Mouse (Mus musculus) kidney, postnatal 0 days (tissue): ENCODE data around the gene Ear2. TPM values are rescaled to one million over a fixed set of nuclear protein-coding genes. Genes with fewer than 3 reads are reported as not detected.
"Not testable (repeated sequence)": the region's sequence is repeated elsewhere in the genome, so short reads cannot be mapped to it uniquely, and the experiment has no call there.

Experiments
- ATAC-seq: fragments of 200-750 bp; cut with Nextera tagmentation; replicated peaks from 2 replicates; pipeline ENCODE4 v1.8.0; 2017; ENCODE audit warnings: low read depth, moderate number of reproducible peaks, moderate TSS enrichment, moderate library complexity; ENCODE audit not compliant: low FRiP score
- DNase-seq: peaks from one replicate; pipeline ENCODE4 v3.0.0-alpha.2; 2016; ENCODE audit warnings: low spot score
- H3K27ac ChIP-seq: fragments of 300-500 bp; sonication (generic); 2 replicates; pipeline ENCODE4 v1.5.1; 2014; ENCODE audit warnings: mild to moderate bottlenecking
- H3K27me3 ChIP-seq: fragments of 300-500 bp; sonication (generic); 2 replicates; pipeline ENCODE4 v1.6.1; 2014; ENCODE audit warnings: low read length, mixed read lengths; ENCODE audit not compliant: insufficient read depth
- H3K36me3 ChIP-seq: fragments of 300-500 bp; sonication (generic); 2 replicates; pipeline ENCODE4 v1.6.1; 2014; ENCODE audit warnings: low read length, mixed read lengths; ENCODE audit not compliant: insufficient read depth
- H3K4me1 ChIP-seq: fragments of 300-500 bp; sonication (generic); replicated peaks from 2 replicates; pipeline ENCODE4 v1.6.1; 2014; ENCODE audit warnings: antibody characterized with exemption, low read length, mixed read lengths; ENCODE audit not compliant: insufficient read depth
- H3K4me2 ChIP-seq: fragments of 300-500 bp; sonication (generic); 2 replicates; pipeline ENCODE4 v1.6.1; 2014; ENCODE audit warnings: mild to moderate bottlenecking, low read length, moderate library complexity, mixed read lengths
- H3K4me3 ChIP-seq: fragments of 300-500 bp; sonication (generic); replicated peaks from 2 replicates; pipeline ENCODE4 v1.5.1; 2014; ENCODE audit warnings: low read depth, low read length
- H3K9ac ChIP-seq: fragments of 300-500 bp; sonication (generic); 2 replicates; pipeline ENCODE4 v1.6.1; 2014; ENCODE audit warnings: low read depth, low read length
- H3K9me3 ChIP-seq: fragments of 300-500 bp; sonication (generic); replicated peaks from 2 replicates; pipeline ENCODE4 v1.6.1; 2016; ENCODE audit warnings: low read length, inconsistent platforms, mixed read lengths
- CTCF ChIP-seq: IDR thresholded peaks from 2 replicates; pipeline ENCODE4 v1.5.1; 2016; ENCODE audit warnings: antibody characterized with exemption, low read depth, mild to moderate bottlenecking, moderate library complexity
- WGBS: fragments of 180-500 bp; shearing (Covaris S2); extraction: QIAGEN DNeasy Blood & Tissue Kit; methylation state at CpG from one replicate; pipeline ENCODE4 v1.1.7; 2014; 5-methylcytosine and 5-hydroxymethylcytosine counted together
- polyA plus RNA-seq: library from polyadenylated mRNA; unstranded; fragments of >200 nt; fragmentation: Nextera tagmentation; extraction: Ambion mirVana; gene quantifications from 2 replicates; pipeline ENCODE4 v1.2.1, GENCODE M21; 2015

Gene Ear2
- polyA plus RNA-seq: 0.28 and 0.40 TPM in 2 replicates

- H3K27me3 ChIP-seq, H3K4me3 ChIP-seq, H3K9ac ChIP-seq, H3K27ac ChIP-seq, H3K4me1 ChIP-seq, H3K4me2 ChIP-seq, ATAC-seq, H3K9me3 ChIP-seq, DNase-seq, H3K36me3 ChIP-seq: not testable (repeated sequence)
- WGBS: 79% methylated on average over 2 of the region's 2 CpGs
Observed at GRCm38 (mm10) chr14:44102354-44102753, at the start of gene Ear2. Gene Ear2 (plus strand): TSS chr14:44102654.

GRCm38 (mm10) chr14:44067879-44068278 lies 34.6 kb upstream of the Ear2 start:
- H3K36me3 ChIP-seq, H3K4me1 ChIP-seq, H3K27me3 ChIP-seq, H3K9ac ChIP-seq, ATAC-seq, H3K4me3 ChIP-seq, H3K27ac ChIP-seq, H3K4me2 ChIP-seq, H3K9me3 ChIP-seq: not testable (repeated sequence)
- 76% methylated on average over 1 of the region's 1 CpGs for WGBS
- peak; percentile 63 for TF ChIP-seq CTCF
- DNase-seq: peak; percentile 19

- WGBS: 85% methylated on average over 1 of the region's 3 CpGs
- H3K4me2 ChIP-seq, H3K27me3 ChIP-seq, H3K9me3 ChIP-seq, ATAC-seq, H3K4me3 ChIP-seq, H3K9ac ChIP-seq, H3K27ac ChIP-seq, H3K36me3 ChIP-seq, H3K4me1 ChIP-seq, DNase-seq: not testable (repeated sequence)
Observed at GRCm38 (mm10) chr14:44070595-44070994, 31.9 kb upstream of the Ear2 start.

- not testable (repeated sequence) for H3K36me3 ChIP-seq, H3K9ac ChIP-seq, ATAC-seq, H3K9me3 ChIP-seq, H3K4me3 ChIP-seq, H3K4me2 ChIP-seq, DNase-seq, H3K4me1 ChIP-seq, H3K27me3 ChIP-seq, H3K27ac ChIP-seq
- WGBS: 71% methylated on average over 5 of the region's 5 CpGs
Observed at GRCm38 (mm10) chr14:44077785-44078341, 24.6 kb upstream of the Ear2 start.

- not testable (repeated sequence) for H3K27me3 ChIP-seq, DNase-seq, H3K9me3 ChIP-seq, H3K9ac ChIP-seq, H3K4me1 ChIP-seq, H3K4me3 ChIP-seq, H3K4me2 ChIP-seq, H3K36me3 ChIP-seq, ATAC-seq, H3K27ac ChIP-seq
- 60% methylated on average over 1 of the region's 1 CpGs for WGBS
Observed at GRCm38 (mm10) chr14:44086588-44086987, 15.9 kb upstream of the Ear2 start.

GRCm38 (mm10) chr14:44087535-44087934 lies 14.9 kb upstream of the Ear2 start:
- H3K4me2 ChIP-seq, ATAC-seq, H3K36me3 ChIP-seq, H3K27me3 ChIP-seq, H3K9me3 ChIP-seq, DNase-seq, H3K27ac ChIP-seq, H3K4me3 ChIP-seq, H3K4me1 ChIP-seq, H3K9ac ChIP-seq: not testable (repeated sequence)
- 74% methylated on average over 2 of the region's 2 CpGs for WGBS

GRCm38 (mm10) chr14:44091524-44091923 lies 10.9 kb upstream of the Ear2 start:
- H3K9me3 ChIP-seq, ATAC-seq, H3K27ac ChIP-seq, DNase-seq, H3K4me1 ChIP-seq, H3K4me2 ChIP-seq, H3K4me3 ChIP-seq, H3K36me3 ChIP-seq, H3K9ac ChIP-seq, H3K27me3 ChIP-seq: not testable (repeated sequence)
- 63% methylated on average over 1 of the region's 1 CpGs for WGBS

- H3K27me3 ChIP-seq, H3K4me3 ChIP-seq, H3K9ac ChIP-seq, H3K4me2 ChIP-seq, ATAC-seq, H3K9me3 ChIP-seq, H3K36me3 ChIP-seq, H3K27ac ChIP-seq, H3K4me1 ChIP-seq: not testable (repeated sequence)
- whole genome bisulfite sequencing: 9% methylated on average over 5 of the region's 5 CpGs
- peak; percentile 9 for DNase-seq
Observed at GRCm38 (mm10) chr14:44094445-44094844, 8.0 kb upstream of the Ear2 start.

GRCm38 (mm10) chr14:44100030-44100429 lies 2.4 kb upstream of the Ear2 start:
- not testable (repeated sequence) for H3K4me3 ChIP-seq, DNase-seq, H3K27ac ChIP-seq, ATAC-seq, H3K4me1 ChIP-seq, H3K9me3 ChIP-seq, H3K4me2 ChIP-seq, H3K27me3 ChIP-seq, H3K36me3 ChIP-seq, H3K9ac ChIP-seq
- no CpG with 5 or more reads among the region's 1 CpGs for WGBS
